Mouse (Mus musculus) kidney, adult 2 months (tissue): ENCODE data around the gene Ccdc148.

Source experiments
- CTCF ChIP-seq: fragments of 200-500 bp; conservative IDR thresholded peaks from 2 replicates; pipeline ENCODE4 v1.5.1; 2011; ENCODE audit warnings: low read depth, mild to moderate bottlenecking, control low read depth, low read length, moderate library complexity, mixed read lengths; ENCODE audit not compliant: insufficient read depth, insufficient read length
- POLR2A ChIP-seq: fragments of 200-500 bp; IDR thresholded peaks from one replicate; pipeline ENCODE4 v1.6.1; 2011; ENCODE audit warnings: low read depth, low read length, control low read depth

GRCm38 (mm10) chr2:59171533-59171932 is 11.1 kb upstream of the Ccdc148 start:
- TF ChIP-seq CTCF, result no peak
- no peak for TF ChIP-seq POLR2A
